9 mouse cellular contexts compared by ENCODE assay signal in genomic region chr11:118911307-118912070, GRCm38 (mm10). TPM values are rescaled to one million over a fixed set of nuclear protein-coding genes. Genes with fewer than 3 reads are reported as not detected.
A peak's percentile ranks its signal among the peaks of the same experiment; 100 is the strongest.
DNase-seq lines count a peak whose midpoint lies in the region; ATAC-seq and TF ChIP-seq lines count a peak whose summit lies in the region.
"Had no signal": no experiment of that assay in that cellular context is flagged by ENCODE, and none has a peak within 500 bp of the region (broad histone marks: within the 10 kb centered on the region; RNA-seq: fewer than 3 reads in every experiment).

Rbfox3 (minus strand) TSS chr11:118911597.

- peaks cover 50% of the 10 kb centered on the region for H3K27me3 ChIP-seq in intestine, postnatal 0 days (replicated peaks; ENCODE audit: control insufficient read depth, insufficient read depth, low read length)
- H3K27me3 ChIP-seq in intestine, embryonic 16.5 days (replicated peaks; ENCODE audit: control insufficient read depth, insufficient read depth, low read length), result peaks cover 50% of the 10 kb centered on the region
- peaks cover 90% of the 10 kb centered on the region for H3K27me3 ChIP-seq in embryonic facial prominence, embryonic 10.5 days (replicated peaks; ENCODE audit: low read depth, poor library complexity, severe bottlenecking)
- H3K27me3 ChIP-seq in midbrain, embryonic 10.5 days (ENCODE audit: low read depth, poor library complexity, severe bottlenecking), result peaks cover 83% of the 10 kb centered on the region
- peaks cover 77% of the 10 kb centered on the region for H3K27me3 ChIP-seq in liver, embryonic 12.5 days (replicated peaks)

- no peak within 1 kb of the TSS for H3K27ac ChIP-seq in intestine, postnatal 0 days (ENCODE audit: low read depth, low read length)
- H3K27ac ChIP-seq in intestine, embryonic 16.5 days (ENCODE audit: low read length), result no peak within 1 kb of the TSS
- H3K27ac ChIP-seq in embryonic facial prominence, embryonic 10.5 days (replicated peaks), result no peak within 1 kb of the TSS
- peak within 1 kb of the TSS; percentile 46; the same call in 1 of the 2 replicates for H3K27ac ChIP-seq in midbrain, embryonic 10.5 days (replicated peaks)
- H3K27ac ChIP-seq in liver, embryonic 12.5 days, result no peak within 1 kb of the TSS
- H3K27ac ChIP-seq: heart, embryonic 13.5 days had no signal

- H3K4me2 ChIP-seq in intestine, postnatal 0 days (replicated peaks; ENCODE audit: low read depth), result no peak within 1 kb of the TSS
- H3K4me2 ChIP-seq in intestine, embryonic 16.5 days (ENCODE audit: low read depth, low read length), result no peak within 1 kb of the TSS
- no peak within 1 kb of the TSS for H3K4me2 ChIP-seq in liver, embryonic 12.5 days

- H3K9ac ChIP-seq in intestine, postnatal 0 days (ENCODE audit: low read depth, low read length), result no peak within 1 kb of the TSS
- no peak within 1 kb of the TSS for H3K9ac ChIP-seq in intestine, embryonic 16.5 days (ENCODE audit: low read depth, low read length)
- H3K9ac ChIP-seq in liver, embryonic 12.5 days, result no peak within 1 kb of the TSS
- H3K9ac ChIP-seq: heart, embryonic 13.5 days had no signal

- H3K9me3 ChIP-seq in intestine, postnatal 0 days (ENCODE audit: control insufficient read depth), result no peaks in the 10 kb centered on the region
- H3K9me3 ChIP-seq in intestine, embryonic 16.5 days (ENCODE audit: control insufficient read depth, low read length), result no peaks in the 10 kb centered on the region
- H3K9me3 ChIP-seq in embryonic facial prominence, embryonic 10.5 days, result no peaks in the 10 kb centered on the region
- no peaks in the 10 kb centered on the region for H3K9me3 ChIP-seq in midbrain, embryonic 10.5 days (replicated peaks)
- no peaks in the 10 kb centered on the region for H3K9me3 ChIP-seq in liver, embryonic 12.5 days (replicated peaks)
- H3K9me3 ChIP-seq: heart, embryonic 13.5 days had no signal

- WGBS in intestine, postnatal 0 days, result 52% methylated on average over 4 of the region's 4 CpGs
- WGBS in intestine, embryonic 16.5 days, result 44% methylated on average over 4 of the region's 4 CpGs
- 64% methylated on average over 4 of the region's 4 CpGs for whole genome bisulfite sequencing in embryonic facial prominence, embryonic 10.5 days
- 68% methylated on average over 4 of the region's 4 CpGs for WGBS in midbrain, embryonic 10.5 days
- 30% methylated on average over 4 of the region's 4 CpGs for WGBS in liver, embryonic 12.5 days (ENCODE audit: insufficient replicate concordance)

- peak; percentile 59 for TF ChIP-seq CTCF in intestine, postnatal 0 days (IDR thresholded peaks at IDR 0.05; ENCODE audit: low read depth)

- no peaks in the 10 kb centered on the region for H3K36me3 ChIP-seq in intestine, postnatal 0 days (ENCODE audit: control insufficient read depth, insufficient read depth)
- no peaks in the 10 kb centered on the region for H3K36me3 ChIP-seq in intestine, embryonic 16.5 days (ENCODE audit: control insufficient read depth, insufficient read depth, low read length)
- H3K36me3 ChIP-seq in embryonic facial prominence, embryonic 10.5 days (replicated peaks), result no peaks in the 10 kb centered on the region
- H3K36me3 ChIP-seq in midbrain, embryonic 10.5 days, result no peaks in the 10 kb centered on the region
- H3K36me3 ChIP-seq in liver, embryonic 12.5 days, result no peaks in the 10 kb centered on the region
- H3K36me3 ChIP-seq: heart, embryonic 13.5 days had no signal

- no peak within 1 kb of the TSS for H3K4me3 ChIP-seq in intestine, postnatal 0 days (ENCODE audit: low read depth, low read length)
- no peak within 1 kb of the TSS for H3K4me3 ChIP-seq in intestine, embryonic 16.5 days (ENCODE audit: low read length)
- H3K4me3 ChIP-seq in embryonic facial prominence, embryonic 10.5 days, result peak within 1 kb of the TSS; percentile 73; the same call in 1 of the 2 replicates
- H3K4me3 ChIP-seq in midbrain, embryonic 10.5 days, result no peak within 1 kb of the TSS
- H3K4me3 ChIP-seq in liver, embryonic 12.5 days, result no peak within 1 kb of the TSS

- no peak for ATAC-seq in intestine, postnatal 0 days
- ATAC-seq in intestine, embryonic 16.5 days, result no peak
- ATAC-seq in liver, embryonic 12.5 days, result no peak

- peak; percentile 34 for DNase-seq in NIH3T3 (ENCODE audit: low read depth)
- DNase-seq in embryonic facial prominence, embryonic 10.5 days (ENCODE audit: low spot score), result peak; percentile 23
- no peak for DNase-seq in midbrain, embryonic 10.5 days (ENCODE audit: low spot score)
- no peak for DNase-seq in Muller cell, postnatal 12 days (ENCODE audit: inconsistent ontology term)
- no peak for DNase-seq in gastrocnemius, adult 8-10 months (ENCODE audit: low spot score in 2 of 2)

- H3K4me1 ChIP-seq in intestine, postnatal 0 days (replicated peaks; ENCODE audit: control insufficient read depth, insufficient read depth, low read length), result no peaks in the 10 kb centered on the region
- peaks cover 14% of the 10 kb centered on the region for H3K4me1 ChIP-seq in intestine, embryonic 16.5 days (ENCODE audit: control insufficient read depth, insufficient read depth, low read length)
- H3K4me1 ChIP-seq in embryonic facial prominence, embryonic 10.5 days, result peaks cover 60% of the 10 kb centered on the region
- H3K4me1 ChIP-seq in midbrain, embryonic 10.5 days, result peaks cover 65% of the 10 kb centered on the region
- H3K4me1 ChIP-seq in liver, embryonic 12.5 days, result 0 out of 2 replicates have a peak, but pooled peaks cover 2% of the 10 kb centered on the region

RNA-seq across cellular contexts. Expression of gene Rbfox3, which starts in this region (rescaled TPM):
- polyA plus RNA-seq in intestine, postnatal 0 days (2015; fragmentation: Nextera tagmentation; extraction: Ambion mirVana), result 1.2 and 1.3 TPM in 2 replicates
- 0.98 and 1.0 TPM in 2 replicates for polyA plus RNA-seq in intestine, embryonic 16.5 days (2015; fragmentation: Nextera tagmentation; extraction: Ambion mirVana)
- 2.3 and 2.5 TPM in 2 replicates for polyA plus RNA-seq in embryonic facial prominence, embryonic 10.5 days (2016; fragmentation: Nextera tagmentation; extraction: Ambion mirVana)
- 7.6 and 8.3 TPM in 2 replicates for polyA plus RNA-seq in midbrain, embryonic 10.5 days (2016; fragmentation: Nextera tagmentation; extraction: Ambion mirVana)
- under 1 TPM in 1 of 4 experiments, not detected in 3; 0.20 TPM for total RNA-seq in gastrocnemius, adult 8-10 months (2022)
- polyA plus RNA-seq in liver, embryonic 12.5 days (2016; fragmentation: Nextera tagmentation; extraction: Ambion mirVana), result 0.46 and 0.61 TPM in 2 replicates

Comparison
In these comparisons a context has a peak if more than half of its experiments do, and no peak if none do; other contexts are left out.
1. DNase-seq: peak in NIH3T3 (single experiment) and embryonic facial prominence, embryonic 10.5 days (single experiment); none in midbrain, embryonic 10.5 days (single experiment), Muller cell, postnatal 12 days (single experiment) and gastrocnemius, adult 8-10 months (0 of 2).